Mouse (Mus musculus) layer of hippocampus, postnatal 14 days (tissue): ENCODE data around the gene Nt5c1a. TPM values are rescaled to one million over a fixed set of nuclear protein-coding genes. Genes with fewer than 3 reads are reported as not detected.
"Not testable (repeated sequence)": the region's sequence is repeated elsewhere in the genome, so short reads cannot be mapped to it uniquely, and the experiment has no call there.

Source experiments
- DNase-seq, 2 experiments: peaks; one replicate each; pipeline ENCODE4 v3.0.0; 2021 to 2022; ENCODE audit warnings: low spot score in 2 of 2, mixed read lengths in 1 of 2
- long read RNA-seq, 2 experiments: library from polyadenylated mRNA; stranded (forward); transcript quantifications; one replicate each; pipeline ENCODE4 v2.0.0; 2021
- total RNA-seq, 2 experiments: library from RNA; stranded (reverse); gene quantifications; 2 replicates each; pipeline ENCODE4 v1.2.3; 2021

Nt5c1a gene
- total RNA-seq, result 1 to 10 TPM; 9.3 to 9.8 TPM
- long read RNA-seq, experiment 1, result 0 reads
- long read RNA-seq, experiment 2, result 0 reads

DNA sequence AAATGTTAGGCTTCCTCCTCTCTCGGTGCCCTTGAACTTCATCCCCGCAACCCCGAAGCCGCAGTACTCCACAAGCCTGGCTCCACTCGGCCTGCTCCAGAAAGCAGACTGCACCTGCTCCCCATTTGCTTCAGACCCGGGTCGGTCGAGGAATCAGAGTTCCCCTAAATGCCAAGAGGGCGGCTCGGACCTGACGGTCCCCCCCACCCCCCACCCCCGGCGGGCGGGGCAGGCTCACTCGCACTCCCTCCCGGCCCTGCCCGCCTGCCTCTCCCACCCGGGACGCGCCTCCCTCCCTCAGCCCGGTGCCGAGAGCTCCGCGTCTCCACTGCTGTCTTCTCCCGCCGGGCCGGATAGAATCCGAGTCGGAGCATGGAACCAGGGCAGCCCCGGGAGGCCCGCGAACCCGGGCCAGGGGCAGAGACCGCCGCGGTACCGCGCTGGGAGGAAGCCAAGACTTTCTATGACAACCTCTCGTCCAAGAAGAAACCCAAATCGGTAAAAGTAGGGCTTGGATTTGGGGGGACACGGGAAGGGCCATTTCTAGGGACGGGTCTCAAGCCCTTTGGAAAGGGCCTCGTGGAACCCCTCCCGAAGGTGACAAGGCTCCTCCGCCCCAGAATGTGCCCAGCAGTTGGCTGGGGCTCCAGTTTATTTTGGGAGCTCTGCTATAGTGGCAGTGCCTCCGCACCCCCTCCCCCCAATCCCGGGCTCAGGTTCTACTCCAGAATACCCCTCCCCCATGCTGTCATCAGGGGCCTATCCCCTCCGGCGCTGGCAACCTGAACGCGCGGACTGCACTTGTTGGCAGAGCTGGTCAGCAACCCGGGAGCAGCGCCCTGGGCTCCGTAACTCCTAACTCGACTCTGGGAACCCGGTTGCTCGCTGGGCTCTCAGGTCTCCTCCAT lies at the start of gene Nt5c1a:
Nt5c1a (plus strand) TSS at position 319 of the 908 bp plus-strand sequence.
- peak in 1 of 2 experiments; percentile 55 for DNase-seq

DNA sequence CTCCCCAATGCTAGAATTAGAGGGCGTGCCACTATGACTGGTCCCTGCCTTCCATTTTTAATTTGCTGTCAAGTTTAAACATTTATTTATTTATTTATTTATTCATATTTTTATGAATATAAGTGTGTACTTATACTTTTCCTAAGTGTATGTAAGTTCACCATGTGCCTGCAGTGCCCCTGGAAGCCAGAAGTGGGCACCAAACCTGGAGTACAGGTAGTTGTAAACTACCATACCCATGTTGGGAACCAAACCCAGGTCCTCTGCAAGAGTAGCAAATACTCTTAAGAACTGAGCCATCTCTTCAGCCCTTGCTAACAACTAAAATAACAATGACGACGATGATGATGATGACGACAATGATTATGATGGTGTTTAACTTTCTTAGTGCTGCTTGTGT lies 49.3 kb upstream of the Nt5c1a start:
- no peak for DNase-seq

- peak; percentile 41 to 63 for DNase-seq
Observed at GRCm38 (mm10) chr4:123152976-123153375, 48.3 kb upstream of the Nt5c1a start.

DNA sequence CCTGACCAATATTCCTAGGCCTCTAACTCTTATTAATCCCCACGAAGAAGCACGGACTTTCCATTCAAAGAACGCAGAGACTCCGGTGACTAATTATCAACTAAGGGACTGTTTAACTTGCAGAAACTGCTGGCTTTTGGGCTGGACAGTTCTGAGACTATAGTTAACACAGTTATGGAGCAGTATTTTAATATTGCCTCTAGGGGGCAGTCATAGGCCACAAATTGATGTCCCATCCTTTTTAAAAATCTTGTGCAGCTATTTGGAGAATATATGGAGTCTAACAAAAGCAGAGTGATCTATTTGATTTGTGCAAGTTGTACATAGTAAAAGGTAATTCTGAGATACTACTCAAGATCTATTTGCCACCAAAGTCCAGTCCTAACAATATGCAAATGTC lies 46.3 kb upstream of the Nt5c1a start:
- DNase-seq, result peak; percentile 28 to 84

- no peak for DNase-seq
Observed at GRCm38 (mm10) chr4:123155427-123155826, 45.9 kb upstream of the Nt5c1a start.

DNA sequence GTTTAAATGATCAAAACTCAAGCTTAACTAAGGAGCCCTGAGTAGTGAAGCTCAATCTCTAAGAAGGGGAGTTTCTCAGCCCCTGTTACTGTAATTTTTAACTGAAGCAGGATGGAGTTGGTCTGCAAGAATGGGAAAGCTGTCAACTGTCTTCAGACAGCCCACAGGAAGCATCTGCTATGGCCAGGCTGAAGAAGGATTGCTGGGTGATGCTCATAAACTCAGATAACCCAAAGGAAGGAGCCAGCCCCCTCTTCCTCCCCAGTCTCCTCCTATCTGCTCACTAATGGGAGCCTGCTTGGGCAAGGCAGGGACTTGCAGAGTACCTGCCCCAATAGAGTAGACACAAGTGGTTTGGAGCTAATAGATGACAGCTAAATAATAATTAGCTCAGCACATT lies 45.5 kb upstream of the Nt5c1a start:
- no peak for DNase-seq

GRCm38 (mm10) chr4:123160571-123160970 lies 40.7 kb upstream of the Nt5c1a start:
- DNase-seq, result no peak

DNA sequence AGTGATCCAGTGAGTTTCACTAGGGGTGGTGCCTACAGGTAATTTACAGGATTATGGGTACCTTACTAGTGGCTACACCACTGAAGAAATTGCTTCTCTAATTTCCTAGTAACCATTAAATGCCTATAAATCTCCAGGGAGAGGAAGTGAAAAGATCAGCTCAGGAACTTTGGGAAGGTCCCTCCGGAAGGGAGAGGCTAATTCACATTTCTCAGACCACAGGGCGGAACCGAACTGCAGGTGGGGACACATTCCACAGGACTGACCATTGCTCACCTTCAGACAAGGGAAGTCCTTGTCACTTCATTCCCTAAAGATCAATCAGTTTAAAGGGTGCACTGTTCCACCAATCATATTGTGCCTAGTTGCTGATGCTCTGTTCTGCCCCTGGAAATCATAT lies 40.1 kb upstream of the Nt5c1a start:
- DNase-seq, result not testable (repeated sequence)

DNA sequence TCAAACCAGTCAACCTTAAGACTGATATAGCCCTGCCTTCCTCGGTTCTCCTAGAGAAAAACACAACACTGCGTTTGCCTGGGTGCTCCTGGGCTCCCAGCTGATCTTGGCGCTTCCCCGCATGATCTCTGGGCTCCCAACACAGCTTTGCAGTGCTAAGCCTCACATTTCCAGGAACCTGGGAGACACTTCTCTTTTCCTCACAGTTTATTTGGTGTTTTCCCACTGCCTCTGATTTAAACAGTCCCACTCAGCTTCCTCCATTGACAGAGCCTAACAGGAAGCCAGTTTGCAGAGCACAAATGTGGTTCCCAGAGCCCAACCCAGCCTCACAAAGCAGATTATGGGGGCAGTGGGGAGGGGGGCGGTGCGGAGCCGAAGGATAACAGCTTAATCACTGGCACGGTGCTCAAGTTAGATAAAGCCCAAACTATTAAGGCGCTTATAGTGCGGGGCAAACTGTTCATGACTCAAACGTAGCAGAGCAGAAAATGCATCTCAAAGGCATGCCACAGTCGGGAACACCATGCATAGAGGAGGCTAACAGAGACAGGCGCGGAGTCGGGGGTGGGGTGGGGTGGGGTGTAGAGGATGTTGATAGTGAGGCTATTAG lies 38.9 kb upstream of the Nt5c1a start:
- DNase-seq, result peak in 1 of 2 experiments; percentile 28

GRCm38 (mm10) chr4:123164157-123164556 lies 37.1 kb upstream of the Nt5c1a start:
- DNase-seq, result no peak

GRCm38 (mm10) chr4:123171811-123172210 lies 29.5 kb upstream of the Nt5c1a start:
- no peak for DNase-seq

- DNase-seq, result peak; percentile 36 to 50
Observed at GRCm38 (mm10) chr4:123182328-123183238, 18.7 kb upstream of the Nt5c1a start, which contains the start of gene Hpcal4. Gene Hpcal4 (plus strand): TSS chr4:123183227.

- DNase-seq, result peak; percentile 90 to 93
Observed at GRCm38 (mm10) chr4:123183239-123184056, 17.9 kb upstream of the Nt5c1a start.

DNA sequence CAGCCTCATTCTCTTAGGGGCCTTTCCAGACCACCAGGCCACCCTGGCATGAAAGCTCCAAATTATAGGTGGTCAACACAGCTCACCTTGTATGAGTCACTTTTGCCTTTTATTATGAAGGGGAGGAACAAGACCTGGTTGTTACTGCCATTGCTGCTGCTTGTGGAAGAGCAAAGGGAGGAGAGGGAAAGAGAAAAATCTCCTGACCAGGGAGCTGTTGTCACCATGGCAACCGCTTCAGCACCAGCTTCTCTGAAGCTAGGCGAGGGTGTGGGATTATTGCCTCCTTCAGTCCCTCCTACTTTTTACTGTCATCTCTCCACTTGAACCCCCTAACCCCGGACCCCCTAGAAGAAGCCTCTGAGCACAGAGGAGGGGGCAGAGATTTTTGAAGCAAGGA lies 16.5 kb upstream of the Nt5c1a start:
- peak in 1 of 2 experiments; percentile 47 for DNase-seq

GRCm38 (mm10) chr4:123192336-123192735 lies 9.0 kb upstream of the Nt5c1a start:
- DNase-seq, result no peak

GRCm38 (mm10) chr4:123193791-123194190 lies 7.5 kb upstream of the Nt5c1a start:
- DNase-seq, result no peak

DNA sequence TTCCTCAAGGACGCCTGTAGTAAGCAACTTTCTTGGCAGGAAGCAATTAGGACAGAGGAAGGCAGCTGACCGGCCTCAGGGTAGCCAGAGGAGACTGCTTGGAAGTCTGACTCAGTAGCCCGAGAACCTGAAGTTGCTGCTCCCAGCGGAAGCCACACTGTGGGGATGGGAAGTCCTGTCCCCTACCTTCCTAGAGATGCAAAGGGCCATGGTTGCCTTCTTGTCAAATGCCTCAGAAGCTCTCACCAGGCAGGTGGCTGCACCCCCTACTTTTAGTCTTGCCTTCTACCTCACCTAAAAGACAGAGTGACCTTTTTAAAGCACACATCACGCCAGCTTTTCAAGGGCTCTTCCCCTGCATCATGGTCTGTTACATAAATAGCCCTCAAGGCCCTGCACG lies 4.6 kb upstream of the Nt5c1a start:
- no peak for DNase-seq

DNA sequence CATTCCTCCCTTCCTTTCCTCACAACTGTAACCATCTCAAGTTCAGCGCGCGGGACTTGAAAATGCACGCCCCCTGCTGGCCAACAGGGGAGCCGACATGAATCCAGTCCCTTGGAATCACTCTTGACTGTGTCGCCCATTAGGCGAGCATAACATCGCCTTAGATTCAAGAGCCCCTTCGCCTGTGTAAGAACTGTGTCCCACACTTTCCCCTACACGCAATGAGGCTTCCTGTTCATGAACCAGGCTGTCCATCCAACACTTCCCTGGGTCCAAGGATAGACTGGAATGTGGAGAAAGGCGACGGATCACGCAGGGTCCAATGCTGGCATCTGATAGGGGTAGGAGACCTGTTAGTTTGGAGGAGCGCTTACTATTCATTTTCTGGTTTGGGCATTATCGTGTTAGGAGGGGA lies 526 bp upstream of the Nt5c1a start:
- peak; percentile 72 to 83 for DNase-seq

DNA sequence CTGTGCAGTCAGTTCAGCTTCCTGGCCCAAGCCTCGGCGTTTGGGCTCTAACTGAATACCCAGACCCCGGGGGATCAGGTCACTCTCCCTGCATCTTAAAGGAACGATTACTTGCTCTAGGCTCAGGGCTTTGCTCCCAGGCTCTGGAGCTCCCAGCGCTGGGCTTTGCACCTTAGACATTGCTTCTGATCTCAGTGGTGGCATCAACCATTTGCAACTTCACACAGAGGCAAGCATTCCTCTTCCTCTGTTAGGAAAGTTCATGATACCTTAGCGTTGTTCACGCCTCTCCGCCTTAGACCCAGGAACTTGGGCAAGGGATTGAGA lies 753 bp downstream of the Nt5c1a start:
- no peak for DNase-seq

GRCm38 (mm10) chr4:123207337-123207736 lies 6.0 kb downstream of the Nt5c1a start:
- DNase-seq, result no peak
